Mouse (Mus musculus): ENCODE results near the gene Fto. TPM values are rescaled to one million over a fixed set of nuclear protein-coding genes. Genes with fewer than 3 reads are reported as not detected.

The Fto gene
- polyA plus RNA-seq, 1 experiment from 2014 or later, result 109 TPM

- no peaks in the 10 kb centered on the region for H3K9me3 ChIP-seq
- no peak overlapping the region for H3K4me3 ChIP-seq
- H3K27me3 ChIP-seq (replicated peaks), result peaks cover 7% of the 10 kb centered on the region; the same call in 1 of the 2 replicates
- ATAC-seq (ENCODE audit: low FRiP score, low read depth), result no peak
- no peak overlapping the region for H3K4me2 ChIP-seq (replicated peaks)
- H3K9ac ChIP-seq, result no peak overlapping the region
- no peaks in the 10 kb centered on the region for H3K36me3 ChIP-seq
- H3K4me1 ChIP-seq, result peaks cover 7% of the 10 kb centered on the region; the same call in 1 of the 2 replicates
- H3K27ac ChIP-seq, result no peak overlapping the region
- 57% methylated on average over 16 of the region's 16 CpGs for WGBS
Observed at GRCm38 (mm10) chr8:91669461-91670071, 356.2 kb downstream of the Fto start.

GRCm38 (mm10) chr8:91676928-91677327 lies 363.6 kb downstream of the Fto start:
- H3K4me2 ChIP-seq (replicated peaks), result no peak overlapping the region
- H3K9ac ChIP-seq, result no peak overlapping the region
- H3K36me3 ChIP-seq, result no peaks in the 10 kb centered on the region
- 49% methylated on average over 3 of the region's 3 CpGs for WGBS
- H3K27ac ChIP-seq, result no peak overlapping the region
- H3K4me1 ChIP-seq, result peaks cover 13% of the 10 kb centered on the region
- no peak for ATAC-seq (ENCODE audit: low FRiP score, low read depth)
- peaks cover 10% of the 10 kb centered on the region for H3K27me3 ChIP-seq (replicated peaks)
- no peaks in the 10 kb centered on the region for H3K9me3 ChIP-seq
- no peak overlapping the region for H3K4me3 ChIP-seq

GRCm38 (mm10) chr8:91679451-91679850 lies 366.1 kb downstream of the Fto start:
- Histone ChIP-seq H3K27me3 (replicated peaks) (peaks cover 5% of the 10 kb centered on the region; the same call in 1 of the 2 replicates), H3K9me3 (no peaks in the 10 kb centered on the region), H3K4me1 (peaks cover 8% of the 10 kb centered on the region), H3K4me3 (no peak overlapping the region), H3K4me2 (replicated peaks) (peak overlapping the region; percentile 37; the same call in 1 of the 2 replicates), H3K9ac (no peak overlapping the region), H3K36me3 (no peaks in the 10 kb centered on the region), H3K27ac (no peak overlapping the region)
- ATAC-seq (ENCODE audit: low FRiP score, low read depth), result no peak
- 14% methylated on average over 15 of the region's 15 CpGs for WGBS

- Histone ChIP-seq H3K9me3 (no peaks in the 10 kb centered on the region), H3K27me3 (replicated peaks) (peaks cover 5% of the 10 kb centered on the region; the same call in 1 of the 2 replicates), H3K4me2 (replicated peaks) (no peak overlapping the region), H3K36me3 (no peaks in the 10 kb centered on the region), H3K4me3 (no peak overlapping the region), H3K9ac (no peak overlapping the region), H3K27ac (no peak overlapping the region), H3K4me1 (peaks cover 8% of the 10 kb centered on the region)
- WGBS, result 43% methylated on average over 5 of the region's 5 CpGs
- no peak for ATAC-seq (ENCODE audit: low FRiP score, low read depth)
Observed at GRCm38 (mm10) chr8:91680125-91680524, 366.8 kb downstream of the Fto start.

- Histone ChIP-seq H3K27me3 (replicated peaks) (peaks cover 14% of the 10 kb centered on the region), H3K4me1 (no peaks in the 10 kb centered on the region), H3K9me3 (no peaks in the 10 kb centered on the region), H3K27ac (no peak overlapping the region), H3K4me3 (no peak overlapping the region), H3K4me2 (replicated peaks) (no peak overlapping the region), H3K9ac (no peak overlapping the region), H3K36me3 (no peaks in the 10 kb centered on the region)
- no peak for ATAC-seq (ENCODE audit: low FRiP score, low read depth)
- 74% methylated on average over 6 of the region's 6 CpGs for WGBS
Observed at GRCm38 (mm10) chr8:91684596-91685317, 371.4 kb downstream of the Fto start.

- Histone ChIP-seq H3K27ac (no peak overlapping the region), H3K27me3 (replicated peaks) (peaks cover 14% of the 10 kb centered on the region), H3K4me3 (no peak overlapping the region), H3K4me1 (no peaks in the 10 kb centered on the region), H3K36me3 (no peaks in the 10 kb centered on the region), H3K4me2 (replicated peaks) (no peak overlapping the region), H3K9ac (no peak overlapping the region), H3K9me3 (no peaks in the 10 kb centered on the region)
- 33% methylated on average over 3 of the region's 3 CpGs for WGBS
- ATAC-seq (ENCODE audit: low FRiP score, low read depth), result no peak
Observed at GRCm38 (mm10) chr8:91685408-91685807, 372.1 kb downstream of the Fto start.

- Histone ChIP-seq H3K9ac (no peak overlapping the region), H3K4me1 (peaks cover 10% of the 10 kb centered on the region), H3K9me3 (no peaks in the 10 kb centered on the region), H3K4me2 (replicated peaks) (no peak overlapping the region), H3K4me3 (no peak overlapping the region), H3K36me3 (no peaks in the 10 kb centered on the region), H3K27ac (no peak overlapping the region), H3K27me3 (replicated peaks) (peaks cover 3% of the 10 kb centered on the region; the same call in 1 of the 2 replicates)
- 13% methylated on average over 15 of the region's 15 CpGs for WGBS
- no peak for ATAC-seq (ENCODE audit: low FRiP score, low read depth)
Observed at GRCm38 (mm10) chr8:91692056-91692721, 378.9 kb downstream of the Fto start.

GRCm38 (mm10) chr8:91706533-91706932 lies 393.2 kb downstream of the Fto start:
- 78% methylated on average over 5 of the region's 5 CpGs for whole genome bisulfite sequencing
- 0 out of 2 replicates have a peak, but pooled peaks cover 4% of the 10 kb centered on the region for H3K27me3 ChIP-seq (replicated peaks)
- H3K4me3 ChIP-seq, result no peak overlapping the region
- no peak overlapping the region for H3K9ac ChIP-seq
- H3K4me1 ChIP-seq, result peaks cover 10% of the 10 kb centered on the region; the same call in 1 of the 2 replicates
- no peak overlapping the region for H3K27ac ChIP-seq
- no peak for ATAC-seq (ENCODE audit: low FRiP score, low read depth)
- no peaks in the 10 kb centered on the region for H3K9me3 ChIP-seq
- no peak overlapping the region for H3K4me2 ChIP-seq (replicated peaks)
- no peaks in the 10 kb centered on the region for H3K36me3 ChIP-seq

- no peak overlapping the region for H3K4me3 ChIP-seq
- no peak overlapping the region for H3K27ac ChIP-seq
- H3K4me2 ChIP-seq (replicated peaks), result no peak overlapping the region
- peaks cover 25% of the 10 kb centered on the region for H3K4me1 ChIP-seq
- no peak for ATAC-seq (ENCODE audit: low FRiP score, low read depth)
- H3K9me3 ChIP-seq, result no peaks in the 10 kb centered on the region
- 32% methylated on average over 7 of the region's 7 CpGs for WGBS
- H3K36me3 ChIP-seq, result no peaks in the 10 kb centered on the region
- 0 out of 2 replicates have a peak, but pooled peaks cover under 1% of the 10 kb centered on the region for H3K27me3 ChIP-seq (replicated peaks)
- no peak overlapping the region for H3K9ac ChIP-seq
Observed at GRCm38 (mm10) chr8:91708661-91709060, 395.3 kb downstream of the Fto start.

GRCm38 (mm10) chr8:91709768-91710167 lies 396.4 kb downstream of the Fto start:
- Histone ChIP-seq H3K36me3 (no peaks in the 10 kb centered on the region), H3K27me3 (replicated peaks) (no peaks in the 10 kb centered on the region), H3K4me1 (peaks cover 26% of the 10 kb centered on the region), H3K9ac (no peak overlapping the region), H3K9me3 (no peaks in the 10 kb centered on the region), H3K4me2 (replicated peaks) (no peak overlapping the region), H3K27ac (no peak overlapping the region), H3K4me3 (no peak overlapping the region)
- no peak for ATAC-seq (ENCODE audit: low FRiP score, low read depth)
- WGBS, result 28% methylated on average over 7 of the region's 7 CpGs

GRCm38 (mm10) chr8:91711202-91711601 lies 397.9 kb downstream of the Fto start:
- WGBS, result 49% methylated on average over 6 of the region's 6 CpGs
- Histone ChIP-seq H3K4me3 (no peak overlapping the region), H3K4me1 (peaks cover 33% of the 10 kb centered on the region), H3K9ac (no peak overlapping the region), H3K4me2 (replicated peaks) (no peak overlapping the region), H3K9me3 (no peaks in the 10 kb centered on the region), H3K27ac (no peak overlapping the region), H3K27me3 (replicated peaks) (0 out of 2 replicates have a peak, but pooled peaks cover 2% of the 10 kb centered on the region), H3K36me3 (no peaks in the 10 kb centered on the region)
- ATAC-seq (ENCODE audit: low FRiP score, low read depth), result no peak

- H3K4me3 ChIP-seq, result no peak overlapping the region
- WGBS, result 22% methylated on average over 6 of the region's 6 CpGs
- no peak for ATAC-seq (ENCODE audit: low FRiP score, low read depth)
- H3K4me2 ChIP-seq (replicated peaks), result peak overlapping the region; percentile 62
- H3K36me3 ChIP-seq, result no peaks in the 10 kb centered on the region
- no peaks in the 10 kb centered on the region for H3K9me3 ChIP-seq
- H3K27me3 ChIP-seq (replicated peaks), result 0 out of 2 replicates have a peak, but pooled peaks cover 6% of the 10 kb centered on the region
- H3K4me1 ChIP-seq, result peaks cover 35% of the 10 kb centered on the region
- no peak overlapping the region for H3K27ac ChIP-seq
- H3K9ac ChIP-seq, result no peak overlapping the region
Observed at GRCm38 (mm10) chr8:91711981-91712598, 398.8 kb downstream of the Fto start.

Data from neural tube, embryonic 12.5 days (tissue).